Mouse (Mus musculus) CH12.LX (cell line): ENCODE data around the gene AI837181.

Source experiments
- CHD1 ChIP-seq: IDR thresholded peaks from 2 replicates; pipeline ENCODE4 v1.6.1; 2012; ENCODE audit warnings: low read depth, low read length, improper control_type of control experiment, inconsistent platforms
- CHD2 ChIP-seq: IDR thresholded peaks from 2 replicates; pipeline ENCODE4 v1.6.1; 2011; ENCODE audit warnings: low read length, improper control_type of control experiment
- CTCF ChIP-seq, 2 experiments: IDR thresholded peaks in 1 of 2; conservative IDR thresholded peaks in 1 of 2; 2 replicates each; pipeline ENCODE4 v1.5.1; 2011 to 2012; ENCODE audit warnings: low read depth in 2 of 2, low read length in 2 of 2, improper control_type of control experiment in 1 of 2, inconsistent platforms in 1 of 2, mild to moderate bottlenecking in 1 of 2, moderate library complexity in 1 of 2
- EP300 ChIP-seq: IDR thresholded peaks from 2 replicates; pipeline ENCODE4 v1.6.1; 2011; ENCODE audit warnings: low read length, improper control_type of control experiment
- GABPA ChIP-seq: IDR thresholded peaks from 2 replicates; pipeline ENCODE4 v1.6.1; 2012; ENCODE audit warnings: low read depth, low read length, improper control_type of control experiment, inconsistent platforms; ENCODE audit not compliant: insufficient replicate concordance
- MYC ChIP-seq: IDR thresholded peaks from 2 replicates; pipeline ENCODE4 v1.6.1; 2011; ENCODE audit warnings: low read depth, mild to moderate bottlenecking, improper control_type of control experiment, low read length
- POLR2A ChIP-seq: IDR thresholded peaks from 2 replicates; pipeline ENCODE4 v1.6.1; 2011; ENCODE audit warnings: low read depth, mild to moderate bottlenecking, improper control_type of control experiment, low read length
- USF1 ChIP-seq: IDR thresholded peaks from 2 replicates; pipeline ENCODE4 v1.6.1; 2014; ENCODE audit warnings: low read depth, mild to moderate bottlenecking, inconsistent platforms, low read length, improper control_type of control experiment
- ZNF384 ChIP-seq: IDR thresholded peaks from 2 replicates; pipeline ENCODE4 v1.6.1; 2012; ENCODE audit warnings: low read depth, low read length, improper control_type of control experiment, inconsistent platforms

- TF ChIP-seq GABPA: no peak
- TF ChIP-seq CHD1: no peak
- TF ChIP-seq EP300: no peak
- no peak for TF ChIP-seq POLR2A
- TF ChIP-seq ZNF384: no peak
- TF ChIP-seq MYC: no peak
- no peak for TF ChIP-seq CHD2
- TF ChIP-seq CTCF (conservative IDR thresholded peaks at IDR 0.05 in 1 of 2, IDR thresholded peaks at IDR 0.05 in 1 of 2; ENCODE audit: low read depth in 2 of 2, low read length in 2 of 2): no peak
- TF ChIP-seq USF1: no peak
These were observed 32.1 kb upstream of the AI837181 start for GRCm38 (mm10) chr19:5392892-5393291.
